Mouse (Mus musculus): ENCODE measurements at regions not wholly inside any gene's neighbourhood (a gene's known extent, or its start where the extent isn't known, plus 50 kb on each side); places are given as distances from the start of the nearest gene placed in this dataset.

- TF ChIP-seq MAX (IDR thresholded peaks at IDR 0.05; ENCODE audit: low read length) (no peak), E2F4 (IDR thresholded peaks at IDR 0.05; ENCODE audit: borderline replicate concordance, low read depth, low read length) (no peak), CHD2 (IDR thresholded peaks at IDR 0.05; ENCODE audit: low read length) (no peak), ZNF384 (IDR thresholded peaks at IDR 0.05; ENCODE audit: low read depth, low read length) (no peak), HCFC1 (IDR thresholded peaks at IDR 0.05; ENCODE audit: low read depth, low read length) (no peak), CTCF (IDR thresholded peaks at IDR 0.05 in 2 of 3, conservative IDR thresholded peaks at IDR 0.05 in 1 of 3; ENCODE audit: control insufficient read depth in 1 of 3, insufficient read depth in 1 of 3, low read depth in 2 of 3, low read length in 3 of 3, poor library complexity in 1 of 3, severe bottlenecking in 1 of 3) (no peak), GATA1 (IDR thresholded peaks at IDR 0.05; ENCODE audit: low read depth, low read length) (no peak), TAL1 (IDR thresholded peaks at IDR 0.05; ENCODE audit: low read length) (no peak), EP300 (IDR thresholded peaks at IDR 0.05; ENCODE audit: low read depth in 1 of 2, low read length in 2 of 2) (no peak), ZKSCAN1 (IDR thresholded peaks at IDR 0.05; ENCODE audit: low read depth, low read length) (no peak), POLR2A (IDR thresholded peaks at IDR 0.05; ENCODE audit: control insufficient read depth in 1 of 2, insufficient read depth in 1 of 2, low read depth in 1 of 2, low read length in 2 of 2, poor library complexity in 1 of 2) (no peak), ZMIZ1 (IDR thresholded peaks at IDR 0.05; ENCODE audit: low read depth, low read length) (no peak), CHD1 (IDR thresholded peaks at IDR 0.05; ENCODE audit: low read depth, low read length) (no peak), ZC3H11A (IDR thresholded peaks at IDR 0.05; ENCODE audit: low read depth, low read length) (no peak)
Measured at GRCm38 (mm10) chr6:41151542-41151941, 116.2 kb upstream of the 2210010C04Rik start.
